Mouse (Mus musculus) mouse trophoblast stem cell (cell line): ENCODE measurements at regions not wholly inside any gene's neighbourhood (a gene's known extent, or its start where the extent isn't known, plus 50 kb on each side); places are given as distances from the start of the nearest gene placed in this dataset.

Experiments used
- in situ Hi-C, 2 experiments: fragments of 300-500 bp; cut with MseI, MboI; formaldehyde crosslinking; loops; 2 replicates in 1 of 2; 3 replicates in 1 of 2; pipeline ENCODE4 v1.15.1; 2025

DNA sequence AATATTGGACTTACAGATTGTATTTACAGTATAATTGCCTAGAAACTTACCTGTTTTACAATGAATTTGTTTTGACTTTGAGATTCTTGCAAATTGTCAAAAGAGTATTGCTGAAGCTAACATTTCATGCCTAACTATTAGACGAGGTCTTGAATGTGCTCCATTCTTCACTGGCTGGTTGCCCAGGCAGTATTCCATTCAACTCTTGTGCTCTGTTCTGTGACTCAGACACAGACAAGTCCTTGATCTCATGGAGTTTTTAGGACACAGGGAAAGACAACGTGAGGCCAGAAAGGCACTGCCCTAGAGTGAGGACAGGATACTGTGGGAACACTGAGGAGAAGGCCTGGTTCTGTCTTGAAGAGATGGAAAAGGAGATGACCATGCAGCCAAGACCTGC, 57.0 kb upstream of the Mpp6 start:
- in situ Hi-C loops: no loop called here

DNA sequence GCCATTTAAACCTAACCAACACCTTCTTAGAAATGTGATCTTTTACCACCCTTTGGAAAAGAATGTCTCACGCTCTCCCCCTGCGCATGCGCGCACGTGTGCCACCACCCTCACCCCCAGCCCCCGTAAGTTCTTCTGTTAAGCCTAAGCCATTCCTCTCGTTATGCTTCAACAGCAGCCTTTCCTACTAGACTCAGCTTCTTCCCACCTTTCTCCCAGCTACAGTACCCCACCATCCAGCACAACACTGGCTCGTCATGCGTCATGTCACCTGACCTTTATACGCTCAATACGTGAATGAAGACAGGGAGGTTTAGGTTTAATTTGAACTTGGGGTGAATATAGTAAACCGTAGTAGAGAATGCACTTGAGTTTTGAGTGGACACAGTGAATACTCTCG, 55.8 kb upstream of the Mpp6 start:
- in situ Hi-C loops: no loop called here

DNA sequence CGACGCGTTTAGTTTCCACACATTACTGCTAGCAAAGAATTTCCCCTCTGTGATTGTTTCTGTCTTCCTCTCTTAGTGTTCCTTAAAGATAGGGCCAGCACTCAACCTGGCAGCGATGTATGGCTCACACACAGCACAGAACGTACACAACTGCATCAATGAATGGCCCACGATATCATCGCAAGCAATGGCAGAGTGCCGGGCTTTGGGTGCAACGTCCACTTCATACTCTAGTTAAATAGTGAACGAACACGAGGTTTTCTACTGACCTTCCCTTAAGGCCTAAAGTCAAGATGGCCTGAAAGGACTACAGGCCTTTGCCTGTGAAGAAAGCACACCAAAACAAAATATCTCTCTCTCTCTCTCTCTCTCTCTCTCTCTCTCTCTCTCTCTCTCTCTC, 51.4 kb upstream of the Mpp6 start:
- in situ Hi-C loops: no loop called here

DNA sequence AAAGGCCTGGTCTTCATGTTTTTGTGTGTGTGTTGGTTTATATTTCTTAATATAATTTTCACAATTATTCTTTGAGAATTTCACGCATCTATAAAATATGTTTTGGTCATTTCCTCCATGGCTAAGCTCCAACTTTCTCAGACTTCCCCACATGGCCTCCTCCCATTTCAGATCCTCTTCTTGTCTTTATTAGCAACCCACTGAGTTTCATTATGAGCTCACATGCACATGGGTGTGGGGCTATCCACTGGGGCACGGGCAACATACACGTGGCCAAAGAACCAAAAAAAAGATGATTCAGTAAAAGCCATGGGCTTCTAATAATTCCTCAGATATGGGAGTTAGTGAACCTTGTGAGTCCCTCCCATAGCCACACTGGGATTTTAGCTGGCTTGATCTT, 50.1 kb upstream of the Mpp6 start:
- in situ Hi-C loops: no loop called here
